Mouse (Mus musculus) olfactory bulb, adult 2 months (tissue): ENCODE measurements around the gene Kcnd1.

Source experiments
- CTCF ChIP-seq: fragments of 200-500 bp; IDR thresholded peaks from 2 replicates; pipeline ENCODE4 v1.5.1; 2012; ENCODE audit warnings: low read depth, mild to moderate bottlenecking, low read length, moderate library complexity; ENCODE audit not compliant: insufficient read depth
- POLR2A ChIP-seq: fragments of 200-500 bp; IDR thresholded peaks from 2 replicates; pipeline ENCODE4 v1.6.1; 2012; ENCODE audit warnings: mild to moderate bottlenecking, low read depth, low read length, moderate library complexity; ENCODE audit not compliant: insufficient read depth

- no peak for TF ChIP-seq CTCF
- TF ChIP-seq POLR2A: no peak
Measured at GRCm38 (mm10) chrX:7867141-7867540, 45.1 kb downstream of the Kcnd1 start.
